Mouse (Mus musculus) embryonic facial prominence, embryonic 12.5 days (tissue): ENCODE results near the gene Myo16. TPM values are rescaled to one million over a fixed set of nuclear protein-coding genes. Genes with fewer than 3 reads are reported as not detected.

Experiments used
- ATAC-seq: fragments of 200-750 bp; cut with Nextera tagmentation; 2 replicates; pipeline ENCODE4 v1.8.0; 2017; ENCODE audit not compliant: insufficient number of reproducible peaks, insufficient read depth, low FRiP score, low TSS enrichment
- H3K27ac ChIP-seq: fragments of 300-500 bp; sonication (generic); 2 replicates; pipeline ENCODE4 v1.5.1; 2016; ENCODE audit warnings: mild to moderate bottlenecking
- H3K27me3 ChIP-seq: fragments of 300-500 bp; sonication (generic); 2 replicates; pipeline ENCODE4 v1.6.1; 2016; ENCODE audit warnings: mild to moderate bottlenecking, moderate library complexity
- H3K36me3 ChIP-seq: fragments of 300-500 bp; sonication (generic); 2 replicates; pipeline ENCODE4 v1.6.1; 2016; ENCODE audit warnings: mild to moderate bottlenecking
- H3K4me1 ChIP-seq: fragments of 300-500 bp; sonication (generic); 2 replicates; pipeline ENCODE4 v1.6.1; 2016
- H3K4me2 ChIP-seq: fragments of 300-500 bp; sonication (generic); replicated peaks from 2 replicates; pipeline ENCODE4 v1.6.1; 2016; ENCODE audit warnings: mild to moderate bottlenecking, moderate library complexity
- H3K4me3 ChIP-seq: fragments of 300-500 bp; sonication (generic); 2 replicates; pipeline ENCODE4 v1.5.1; 2016; ENCODE audit warnings: mild to moderate bottlenecking
- H3K9ac ChIP-seq: fragments of 300-500 bp; sonication (generic); 2 replicates; pipeline ENCODE4 v1.6.1; 2016; ENCODE audit warnings: mild to moderate bottlenecking, moderate library complexity
- H3K9me3 ChIP-seq: fragments of 300-500 bp; sonication (generic); 2 replicates; pipeline ENCODE4 v1.6.1; 2016; ENCODE audit warnings: mild to moderate bottlenecking, moderate library complexity
- WGBS: fragments of 180-500 bp; shearing (Covaris S2); methylation state at CpG from one replicate; pipeline ENCODE4 v1.1.7; 2016; 5-methylcytosine and 5-hydroxymethylcytosine counted together
- polyA plus RNA-seq: library from polyadenylated mRNA; unstranded; fragments of >200 nt; fragmentation: Nextera tagmentation; extraction: Ambion mirVana; gene quantifications from 2 replicates; pipeline ENCODE4 v1.2.1, GENCODE M21; 2016

Myo16 gene
- polyA plus RNA-seq, 1 experiment from 2014 or later = 0.67 TPM

DNA sequence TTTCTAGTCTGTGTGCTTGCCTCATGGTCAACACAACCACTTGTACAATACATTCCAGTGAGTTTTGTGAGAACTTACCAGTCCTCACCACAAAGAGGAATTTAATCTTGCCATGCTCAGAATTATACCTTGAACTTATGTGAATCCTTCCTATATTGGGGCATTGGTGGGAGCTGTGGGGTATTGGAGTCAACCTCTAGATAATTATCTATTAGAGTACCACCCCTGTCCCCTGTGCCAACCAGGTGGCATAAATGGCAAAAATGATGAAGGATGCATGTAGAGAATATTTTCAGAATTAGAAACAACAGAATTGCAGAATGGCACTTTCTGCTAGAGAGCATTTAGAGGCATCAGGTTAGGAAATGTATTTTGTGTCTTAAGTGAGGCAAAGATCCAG is 25.3 kb downstream of the Myo16 start:
- no peaks in the 10 kb centered on the region for H3K4me1 ChIP-seq
- ATAC-seq = no peak
- H3K9me3 ChIP-seq = no peaks in the 10 kb centered on the region
- H3K9ac ChIP-seq = no peak overlapping the region
- no peak overlapping the region for H3K4me3 ChIP-seq
- no peak overlapping the region for H3K4me2 ChIP-seq
- H3K27me3 ChIP-seq = no peaks in the 10 kb centered on the region
- no peak overlapping the region for H3K27ac ChIP-seq
- no peaks in the 10 kb centered on the region for H3K36me3 ChIP-seq

- Histone ChIP-seq H3K4me2 (no peak overlapping the region), H3K36me3 (no peaks in the 10 kb centered on the region), H3K4me3 (no peak overlapping the region), H3K27me3 (no peaks in the 10 kb centered on the region), H3K9ac (no peak overlapping the region), H3K9me3 (peaks cover 1% of the 10 kb centered on the region; the same call in 1 of the 2 replicates), H3K4me1 (no peaks in the 10 kb centered on the region), H3K27ac (no peak overlapping the region)
- ATAC-seq = no peak
- WGBS = 90% methylated on average over 6 of the region's 6 CpGs
Measured at GRCm38 (mm10) chr8:10190607-10191006, 36.9 kb downstream of the Myo16 start.

GRCm38 (mm10) chr8:10198164-10198563 is 44.5 kb downstream of the Myo16 start:
- no peaks in the 10 kb centered on the region for H3K4me1 ChIP-seq
- no peak for ATAC-seq
- WGBS = 67% methylated on average over 7 of the region's 7 CpGs
- no peaks in the 10 kb centered on the region for H3K36me3 ChIP-seq
- H3K27me3 ChIP-seq = no peaks in the 10 kb centered on the region
- no peak overlapping the region for H3K4me3 ChIP-seq
- H3K9ac ChIP-seq = no peak overlapping the region
- no peak overlapping the region for H3K27ac ChIP-seq
- no peak overlapping the region for H3K4me2 ChIP-seq
- no peaks in the 10 kb centered on the region for H3K9me3 ChIP-seq

DNA sequence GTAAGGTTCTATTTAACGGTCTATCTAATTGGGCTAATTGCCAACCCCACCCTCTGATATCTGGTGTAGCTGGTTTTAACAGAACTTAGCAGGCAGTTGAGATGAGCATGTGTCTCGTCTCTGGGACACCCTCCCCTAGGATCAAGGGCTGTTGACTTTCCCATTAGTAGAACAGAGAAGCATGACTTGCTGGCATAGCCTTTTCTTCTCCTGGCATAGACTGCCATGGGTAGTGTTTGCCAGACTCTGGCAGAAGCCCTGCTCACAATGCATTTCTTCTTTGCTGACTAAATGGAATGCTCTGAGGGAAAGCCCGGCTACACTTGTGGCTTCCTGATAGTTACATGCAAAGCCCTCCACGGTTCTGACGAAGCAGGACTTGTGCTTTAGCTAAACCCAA is 45.6 kb downstream of the Myo16 start:
- ATAC-seq = no peak
- Histone ChIP-seq H3K4me3 (no peak overlapping the region), H3K27me3 (no peaks in the 10 kb centered on the region), H3K27ac (no peak overlapping the region), H3K36me3 (no peaks in the 10 kb centered on the region), H3K9me3 (no peaks in the 10 kb centered on the region), H3K4me1 (no peaks in the 10 kb centered on the region), H3K9ac (no peak overlapping the region), H3K4me2 (no peak overlapping the region)
- 82% methylated on average over 5 of the region's 5 CpGs for WGBS

DNA sequence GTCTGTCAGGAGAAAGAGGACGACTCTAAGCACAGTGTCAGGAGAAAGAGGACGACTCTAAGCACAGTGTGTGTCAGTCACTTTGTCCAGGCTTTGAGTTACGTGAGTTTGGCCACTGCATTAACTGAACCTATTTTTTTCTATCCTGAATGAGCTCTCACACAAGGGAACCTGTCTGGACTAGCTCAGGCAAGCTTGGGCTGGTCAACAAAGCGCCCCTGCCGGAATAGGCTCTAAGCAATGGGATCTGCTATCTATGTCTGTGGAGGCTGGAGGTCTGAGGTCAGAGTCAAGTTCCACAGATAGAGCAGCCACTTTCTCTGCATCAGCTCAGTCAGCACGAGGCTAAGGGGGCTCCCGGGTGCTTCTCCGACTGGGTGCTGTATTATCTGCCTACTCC is 46.3 kb downstream of the Myo16 start:
- ATAC-seq = no peak
- Histone ChIP-seq H3K9ac (no peak overlapping the region), H3K36me3 (no peaks in the 10 kb centered on the region), H3K9me3 (no peaks in the 10 kb centered on the region), H3K4me3 (no peak overlapping the region), H3K4me1 (no peaks in the 10 kb centered on the region), H3K27ac (no peak overlapping the region), H3K27me3 (no peaks in the 10 kb centered on the region), H3K4me2 (no peak overlapping the region)
- whole genome bisulfite sequencing = 78% methylated on average over 8 of the region's 8 CpGs

- Histone ChIP-seq H3K4me2 (no peak overlapping the region), H3K9ac (no peak overlapping the region), H3K27ac (no peak overlapping the region), H3K27me3 (no peaks in the 10 kb centered on the region), H3K4me3 (no peak overlapping the region), H3K36me3 (no peaks in the 10 kb centered on the region), H3K4me1 (no peaks in the 10 kb centered on the region), H3K9me3 (no peaks in the 10 kb centered on the region)
- no peak for ATAC-seq
- WGBS = 75% methylated on average over 3 of the region's 3 CpGs
Measured at GRCm38 (mm10) chr8:10215023-10215422, 61.3 kb downstream of the Myo16 start.

DNA sequence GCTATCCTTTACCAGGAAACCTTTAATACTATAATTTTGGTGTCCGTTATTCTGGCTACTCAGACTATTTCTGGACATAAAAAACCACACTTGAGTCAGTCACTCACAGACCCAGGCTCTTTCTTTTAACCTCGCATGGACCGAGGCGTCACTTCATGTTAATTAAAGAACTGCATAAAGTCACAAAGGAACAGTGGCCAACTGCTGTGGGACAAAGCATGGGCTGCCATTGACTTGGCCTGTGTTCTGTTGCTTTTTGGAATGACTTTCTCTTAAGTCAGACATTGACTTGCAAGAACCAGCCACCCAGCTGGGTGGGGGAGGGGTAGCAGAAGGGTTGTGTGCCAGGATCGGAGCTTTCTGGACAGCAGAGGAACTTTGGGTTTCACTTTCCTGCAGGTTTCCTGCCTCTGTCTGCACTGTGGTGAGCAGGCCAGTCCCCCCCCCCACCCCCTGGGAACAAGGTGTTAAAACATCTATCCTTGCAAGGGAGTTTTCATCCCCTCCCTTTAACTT is 66.1 kb downstream of the Myo16 start:
- Histone ChIP-seq H3K9me3 (no peaks in the 10 kb centered on the region), H3K4me3 (no peak overlapping the region), H3K27me3 (no peaks in the 10 kb centered on the region), H3K36me3 (no peaks in the 10 kb centered on the region), H3K4me1 (0 out of 2 replicates have a peak, but pooled peaks cover 4% of the 10 kb centered on the region), H3K27ac (no peak overlapping the region), H3K9ac (no peak overlapping the region), H3K4me2 (no peak overlapping the region)
- 75% methylated on average over 5 of the region's 5 CpGs for WGBS
- ATAC-seq = no peak

DNA sequence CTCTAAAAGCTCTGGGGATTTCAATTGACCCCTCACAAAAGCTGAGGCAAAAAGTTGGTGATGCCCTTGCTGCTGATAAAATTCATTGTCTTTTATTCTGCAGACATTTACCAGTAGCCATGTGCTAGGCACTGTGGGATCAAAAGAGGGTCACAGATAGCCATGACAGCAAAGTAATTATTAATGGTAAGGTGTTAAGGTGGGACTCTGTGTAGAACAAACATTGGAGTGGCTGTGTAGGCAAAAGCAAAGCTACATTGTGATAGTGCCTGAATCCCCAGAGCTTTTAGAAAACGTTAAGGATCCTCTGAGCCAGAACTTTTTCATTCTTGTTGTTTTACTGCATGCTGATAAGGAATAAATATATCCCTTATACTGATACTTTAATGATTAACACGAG is 69.1 kb downstream of the Myo16 start:
- 65% methylated on average over 2 of the region's 2 CpGs for WGBS
- ATAC-seq = no peak
- Histone ChIP-seq H3K9ac (no peak overlapping the region), H3K4me2 (no peak overlapping the region), H3K9me3 (no peaks in the 10 kb centered on the region), H3K4me1 (0 out of 2 replicates have a peak, but pooled peaks cover 4% of the 10 kb centered on the region), H3K36me3 (no peaks in the 10 kb centered on the region), H3K27me3 (no peaks in the 10 kb centered on the region), H3K4me3 (no peak overlapping the region), H3K27ac (no peak overlapping the region)

DNA sequence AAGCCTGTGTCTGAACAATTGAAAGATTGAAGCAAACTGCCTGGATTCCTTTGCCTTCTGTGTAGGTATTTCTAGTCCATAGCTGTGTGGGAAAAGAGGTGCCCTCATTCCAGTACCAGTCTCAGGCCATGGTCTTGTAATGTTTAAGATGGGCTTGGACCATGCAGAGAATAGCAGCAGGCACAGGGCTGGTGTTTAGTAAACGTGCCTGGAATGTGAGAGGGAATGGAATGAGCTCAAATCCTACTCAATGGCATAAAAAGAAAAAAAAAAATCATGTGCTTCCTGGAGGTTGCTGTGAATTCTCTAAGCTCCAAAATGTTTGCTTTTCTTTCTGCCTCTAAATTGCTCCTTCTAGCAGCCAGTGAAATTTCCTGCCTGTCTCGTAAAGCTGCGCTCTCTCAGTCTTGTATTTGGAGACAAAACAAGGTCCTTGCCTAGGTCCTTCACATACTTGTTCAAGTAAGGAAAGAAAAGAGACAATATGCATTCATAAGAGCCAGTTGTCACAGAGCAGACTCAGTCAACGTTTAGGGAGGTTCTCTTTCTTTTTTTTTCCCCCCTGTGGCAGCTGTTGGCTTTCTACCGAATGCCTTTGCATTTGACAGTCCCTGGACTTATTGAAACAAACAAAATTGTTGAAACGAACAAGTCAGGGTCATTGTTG is 70.0 kb downstream of the Myo16 start:
- no peaks in the 10 kb centered on the region for H3K27me3 ChIP-seq
- no peaks in the 10 kb centered on the region for H3K9me3 ChIP-seq
- H3K4me3 ChIP-seq = no peak overlapping the region
- no peak for ATAC-seq
- H3K4me1 ChIP-seq = 0 out of 2 replicates have a peak, but pooled peaks cover 4% of the 10 kb centered on the region
- no peaks in the 10 kb centered on the region for H3K36me3 ChIP-seq
- no peak overlapping the region for H3K27ac ChIP-seq
- WGBS = 42% methylated on average over 6 of the region's 6 CpGs
- H3K9ac ChIP-seq = no peak overlapping the region
- no peak overlapping the region for H3K4me2 ChIP-seq

GRCm38 (mm10) chr8:10224305-10224971 is 70.7 kb downstream of the Myo16 start:
- ATAC-seq = no peak
- Histone ChIP-seq H3K27me3 (no peaks in the 10 kb centered on the region), H3K4me1 (0 out of 2 replicates have a peak, but pooled peaks cover 4% of the 10 kb centered on the region), H3K4me2 (no peak overlapping the region), H3K4me3 (no peak overlapping the region), H3K27ac (no peak overlapping the region), H3K36me3 (no peaks in the 10 kb centered on the region), H3K9me3 (no peaks in the 10 kb centered on the region), H3K9ac (no peak overlapping the region)
- 73% methylated on average over 10 of the region's 10 CpGs for WGBS

DNA sequence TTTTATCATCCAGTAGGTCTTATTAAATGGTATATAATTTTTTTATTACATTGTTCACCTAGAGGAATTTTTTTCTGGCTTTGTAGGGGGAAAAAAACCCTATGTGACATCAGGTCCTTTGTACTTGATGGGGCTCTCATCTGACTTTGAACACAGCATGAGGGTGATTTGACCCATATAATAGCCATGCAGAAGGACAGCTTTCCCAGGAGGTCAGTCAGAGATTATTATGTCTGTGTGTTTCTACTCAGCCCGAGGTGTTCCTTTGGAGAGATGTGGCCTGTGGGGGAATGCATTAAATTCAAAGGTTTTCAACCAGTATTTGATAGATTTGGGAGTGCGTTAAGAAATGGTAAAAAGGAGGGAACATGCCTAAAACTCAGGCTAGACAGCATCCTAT is 71.3 kb downstream of the Myo16 start:
- H3K36me3 ChIP-seq = no peaks in the 10 kb centered on the region
- no peak overlapping the region for H3K9ac ChIP-seq
- H3K4me1 ChIP-seq = 0 out of 2 replicates have a peak, but pooled peaks cover 4% of the 10 kb centered on the region
- 70% methylated on average over 2 of the region's 2 CpGs for WGBS
- H3K4me3 ChIP-seq = no peak overlapping the region
- no peak for ATAC-seq
- no peak overlapping the region for H3K27ac ChIP-seq
- no peaks in the 10 kb centered on the region for H3K27me3 ChIP-seq
- H3K4me2 ChIP-seq = no peak overlapping the region
- H3K9me3 ChIP-seq = no peaks in the 10 kb centered on the region

GRCm38 (mm10) chr8:10230746-10231369 is 77.1 kb downstream of the Myo16 start:
- WGBS = 54% methylated on average over 8 of the region's 8 CpGs
- no peak overlapping the region for H3K4me2 ChIP-seq
- no peaks in the 10 kb centered on the region for H3K27me3 ChIP-seq
- H3K36me3 ChIP-seq = no peaks in the 10 kb centered on the region
- no peaks in the 10 kb centered on the region for H3K4me1 ChIP-seq
- no peak overlapping the region for H3K4me3 ChIP-seq
- no peak overlapping the region for H3K9ac ChIP-seq
- H3K9me3 ChIP-seq = no peaks in the 10 kb centered on the region
- ATAC-seq = no peak
- H3K27ac ChIP-seq = no peak overlapping the region
